Mouse (Mus musculus): ENCODE data around the gene Park7.

DNA sequence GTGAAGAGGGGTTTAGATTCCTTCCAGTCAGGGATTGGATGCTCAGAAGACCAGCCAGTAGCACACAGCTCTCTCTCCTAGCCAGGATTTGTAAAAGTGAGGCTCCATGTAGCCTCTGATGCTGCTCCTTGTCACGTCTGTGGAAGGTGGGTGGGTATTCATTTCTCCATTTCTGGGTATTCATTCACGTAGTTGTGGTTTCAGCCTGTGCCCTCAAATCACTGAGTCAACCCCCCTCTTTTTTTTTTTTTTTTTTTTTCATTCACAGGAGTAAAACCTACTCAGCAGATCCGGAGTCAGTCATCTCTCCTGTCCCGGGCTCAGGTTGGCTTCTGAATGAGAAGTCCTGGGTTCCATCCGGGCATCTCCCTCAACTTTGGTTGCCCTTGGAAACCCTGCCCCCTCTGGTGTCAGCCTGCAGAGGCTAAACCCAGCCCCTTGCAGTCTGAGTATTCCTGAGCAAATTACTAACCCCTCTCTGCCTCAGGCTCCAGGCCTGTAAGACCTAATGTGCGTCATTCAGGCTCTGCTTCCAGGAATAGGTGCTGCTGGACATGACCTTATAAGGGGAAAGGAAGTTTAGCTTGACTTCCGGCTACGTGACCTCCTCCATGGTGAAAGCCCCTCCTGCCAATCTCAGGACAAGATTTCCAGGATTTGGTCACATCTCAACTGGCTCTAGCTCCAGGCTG is 3.2 kb upstream of the Park7 start:
- no peak for TF ChIP-seq TAL1 (IDR thresholded peaks at IDR 0.05; ENCODE audit: low read length)
- no peak for TF ChIP-seq GATA1 (IDR thresholded peaks at IDR 0.05; ENCODE audit: low read length)
